Mouse (Mus musculus): ENCODE measurements at regions not wholly inside any gene's neighbourhood (a gene's known extent, or its start where the extent isn't known, plus 50 kb on each side); places are given as distances from the start of the nearest gene placed in this dataset.
A peak's percentile ranks its signal among the peaks of the same experiment; 100 is the strongest.

GRCm38 (mm10) chr10:92333042-92333774 lies 389.0 kb downstream of the Nedd1 start:
- DNase-seq = no peak

GRCm38 (mm10) chr10:92330150-92330549 lies 392.1 kb downstream of the Nedd1 start:
- no peak for DNase-seq

GRCm38 (mm10) chr10:92329661-92330060 lies 392.6 kb downstream of the Nedd1 start:
- no peak for DNase-seq

GRCm38 (mm10) chr10:92325284-92325989 lies 396.8 kb downstream of the Nedd1 start:
- DNase-seq = no peak

GRCm38 (mm10) chr10:92314606-92315005 lies 407.6 kb downstream of the Nedd1 start:
- no peak for DNase-seq

- no peak for DNase-seq
Measured at GRCm38 (mm10) chr10:92312278-92312677, 409.9 kb downstream of the Nedd1 start.

GRCm38 (mm10) chr10:92308643-92309042 lies 413.6 kb downstream of the Nedd1 start:
- no peak for DNase-seq

- DNase-seq = no peak
Measured at GRCm38 (mm10) chr10:92307861-92308260, 414.4 kb downstream of the Nedd1 start.

- DNase-seq = no peak
Measured at GRCm38 (mm10) chr10:92298693-92299092, 423.5 kb downstream of the Nedd1 start.

GRCm38 (mm10) chr10:92296837-92297236 lies 425.4 kb downstream of the Nedd1 start:
- DNase-seq = no peak

GRCm38 (mm10) chr10:92296303-92296702 lies 425.9 kb downstream of the Nedd1 start:
- no peak for DNase-seq

GRCm38 (mm10) chr10:92293261-92293660 lies 429.0 kb downstream of the Nedd1 start:
- DNase-seq = no peak

GRCm38 (mm10) chr10:92289230-92289629 lies 433.0 kb downstream of the Nedd1 start:
- DNase-seq = peak; percentile 4

- no peak for DNase-seq
Measured at GRCm38 (mm10) chr10:92284231-92284630, 438.0 kb downstream of the Nedd1 start.

GRCm38 (mm10) chr10:92277981-92278380 lies 444.2 kb downstream of the Nedd1 start:
- no peak for DNase-seq

- no peak for DNase-seq
Measured at GRCm38 (mm10) chr10:92257815-92258214, 464.4 kb downstream of the Nedd1 start.

- DNase-seq = no peak
Measured at GRCm38 (mm10) chr10:92248648-92249047, 473.6 kb downstream of the Nedd1 start.

- DNase-seq = no peak
Measured at GRCm38 (mm10) chr10:92247449-92247805, 474.8 kb downstream of the Nedd1 start.

- DNase-seq = no peak
Measured at GRCm38 (mm10) chr10:92246785-92247448, 475.3 kb downstream of the Nedd1 start.

- no peak for DNase-seq
Measured at GRCm38 (mm10) chr10:92242714-92243440, 479.3 kb downstream of the Nedd1 start.

- DNase-seq = no peak
Measured at GRCm38 (mm10) chr10:92237881-92238280, 484.3 kb downstream of the Nedd1 start.

- DNase-seq = no peak
Measured at GRCm38 (mm10) chr10:92232081-92232480, 490.1 kb downstream of the Nedd1 start.

GRCm38 (mm10) chr10:92225818-92226217 lies 496.4 kb downstream of the Nedd1 start:
- DNase-seq = no peak
